Mouse (Mus musculus) liver, embryonic 15.5 days (tissue): ENCODE measurements at regions not wholly inside any gene's neighbourhood (a gene's known extent, or its start where the extent isn't known, plus 50 kb on each side); places are given as distances from the start of the nearest gene placed in this dataset.

Experiments
- ATAC-seq: fragments of 200-750 bp; cut with Nextera tagmentation; 2 replicates; pipeline ENCODE4 v1.8.0; 2017; ENCODE audit warnings: moderate number of reproducible peaks, mild to moderate bottlenecking, moderate library complexity; ENCODE audit not compliant: insufficient read depth
- H3K27ac ChIP-seq: fragments of 300-500 bp; sonication (generic); replicated peaks from 2 replicates; pipeline ENCODE4 v1.5.1; 2015; ENCODE audit warnings: mild to moderate bottlenecking, inconsistent platforms
- H3K27me3 ChIP-seq: fragments of 300-500 bp; sonication (generic); 2 replicates; pipeline ENCODE4 v1.6.1; 2015; ENCODE audit warnings: mild to moderate bottlenecking, inconsistent platforms
- H3K36me3 ChIP-seq: fragments of 300-500 bp; sonication (generic); replicated peaks from 2 replicates; pipeline ENCODE4 v1.6.1; 2015; ENCODE audit warnings: moderate library complexity, mild to moderate bottlenecking, inconsistent platforms
- H3K4me1 ChIP-seq: fragments of 300-500 bp; sonication (generic); replicated peaks from 2 replicates; pipeline ENCODE4 v1.6.1; 2015; ENCODE audit warnings: inconsistent platforms
- H3K4me2 ChIP-seq: fragments of 300-500 bp; sonication (generic); 2 replicates; pipeline ENCODE4 v1.6.1; 2015; ENCODE audit warnings: moderate library complexity, mild to moderate bottlenecking, inconsistent platforms
- H3K4me3 ChIP-seq: fragments of 300-500 bp; sonication (generic); replicated peaks from 2 replicates; pipeline ENCODE4 v1.5.1; 2015; ENCODE audit warnings: mild to moderate bottlenecking, inconsistent platforms
- H3K9ac ChIP-seq: fragments of 300-500 bp; sonication (generic); 2 replicates; pipeline ENCODE4 v1.6.1; 2015; ENCODE audit warnings: moderate library complexity, mild to moderate bottlenecking, inconsistent platforms
- H3K9me3 ChIP-seq: fragments of 300-500 bp; sonication (generic); replicated peaks from 2 replicates; pipeline ENCODE4 v1.6.1; 2016; ENCODE audit warnings: inconsistent platforms
- WGBS: fragments of 180-500 bp; shearing (Covaris S2); methylation state at CpG from one replicate; pipeline ENCODE4 v1.1.7; 2015; ENCODE audit warnings: mixed read lengths; ENCODE audit not compliant: insufficient replicate concordance; 5-methylcytosine and 5-hydroxymethylcytosine counted together

- Histone ChIP-seq H3K4me3 (no peak overlapping the region), H3K4me1 (no peaks in the 10 kb centered on the region), H3K9me3 (no peaks in the 10 kb centered on the region), H3K27ac (no peak overlapping the region), H3K27me3 (no peaks in the 10 kb centered on the region), H3K36me3 (no peaks in the 10 kb centered on the region), H3K4me2 (no peak overlapping the region), H3K9ac (no peak overlapping the region)
- WGBS = 15% methylated on average over 1 of the region's 1 CpGs
- no peak for ATAC-seq
These were observed 78.5 kb downstream of the Cmpk2 start for GRCm38 (mm10) chr12:26547466-26547865.

- H3K36me3 ChIP-seq = no peaks in the 10 kb centered on the region
- H3K27me3 ChIP-seq = no peaks in the 10 kb centered on the region
- H3K4me3 ChIP-seq = no peak overlapping the region
- no peaks in the 10 kb centered on the region for H3K9me3 ChIP-seq
- no peak overlapping the region for H3K9ac ChIP-seq
- no peak overlapping the region for H3K27ac ChIP-seq
- ATAC-seq = no peak
- WGBS = 58% methylated on average over 6 of the region's 6 CpGs
- no peaks in the 10 kb centered on the region for H3K4me1 ChIP-seq
- no peak overlapping the region for H3K4me2 ChIP-seq
These were observed 77.4 kb downstream of the Cmpk2 start for GRCm38 (mm10) chr12:26546361-26546760.

- 64% methylated on average over 1 of the region's 1 CpGs for WGBS
- Histone ChIP-seq H3K27ac (no peak overlapping the region), H3K9ac (no peak overlapping the region), H3K27me3 (no peaks in the 10 kb centered on the region), H3K4me1 (no peaks in the 10 kb centered on the region), H3K4me3 (no peak overlapping the region), H3K4me2 (no peak overlapping the region), H3K36me3 (no peaks in the 10 kb centered on the region), H3K9me3 (no peaks in the 10 kb centered on the region)
- no peak for ATAC-seq
These were observed 74.5 kb downstream of the Cmpk2 start for GRCm38 (mm10) chr12:26543463-26543862.

GRCm38 (mm10) chr12:26542451-26542850, 73.4 kb downstream of the Cmpk2 start:
- no peak for ATAC-seq
- no peaks in the 10 kb centered on the region for H3K36me3 ChIP-seq
- WGBS = 29% methylated on average over 2 of the region's 2 CpGs

GRCm38 (mm10) chr12:26535261-26535890, 66.4 kb downstream of the Cmpk2 start:
- no peak overlapping the region for H3K27ac ChIP-seq
- no peaks in the 10 kb centered on the region for H3K9me3 ChIP-seq
- ATAC-seq = no peak
- no peak overlapping the region for H3K9ac ChIP-seq
- WGBS = 62% methylated on average over 9 of the region's 9 CpGs
- no peaks in the 10 kb centered on the region for H3K4me1 ChIP-seq
- H3K36me3 ChIP-seq = no peaks in the 10 kb centered on the region
- no peak overlapping the region for H3K4me2 ChIP-seq
- H3K4me3 ChIP-seq = no peak overlapping the region
- no peaks in the 10 kb centered on the region for H3K27me3 ChIP-seq

More at GRCm38 (mm10) chr12:26542451-26542850, 73.4 kb downstream of the Cmpk2 start:
- no peaks in the 10 kb centered on the region for H3K27me3 ChIP-seq
- no peak overlapping the region for H3K27ac ChIP-seq
- no peak overlapping the region for H3K9ac ChIP-seq
- no peak overlapping the region for H3K4me2 ChIP-seq
- no peaks in the 10 kb centered on the region for H3K4me1 ChIP-seq
- H3K9me3 ChIP-seq = no peaks in the 10 kb centered on the region
- no peak overlapping the region for H3K4me3 ChIP-seq

GRCm38 (mm10) chr12:26534229-26535105, 65.5 kb downstream of the Cmpk2 start:
- H3K4me3 ChIP-seq = no peak overlapping the region
- ATAC-seq = no peak
- H3K9ac ChIP-seq = no peak overlapping the region
- H3K27me3 ChIP-seq = no peaks in the 10 kb centered on the region
- H3K4me2 ChIP-seq = no peak overlapping the region
- H3K9me3 ChIP-seq = no peaks in the 10 kb centered on the region
- H3K27ac ChIP-seq = no peak overlapping the region
- H3K36me3 ChIP-seq = no peaks in the 10 kb centered on the region
- H3K4me1 ChIP-seq = no peaks in the 10 kb centered on the region
- WGBS = 31% methylated on average over 9 of the region's 9 CpGs

- Histone ChIP-seq H3K36me3 (no peaks in the 10 kb centered on the region), H3K4me3 (no peak overlapping the region), H3K4me2 (no peak overlapping the region), H3K4me1 (no peaks in the 10 kb centered on the region), H3K27me3 (no peaks in the 10 kb centered on the region), H3K9me3 (no peaks in the 10 kb centered on the region), H3K27ac (no peak overlapping the region), H3K9ac (no peak overlapping the region)
- no peak for ATAC-seq
- 45% methylated on average over 9 of the region's 9 CpGs for WGBS
These were observed 64.7 kb downstream of the Cmpk2 start for GRCm38 (mm10) chr12:26533641-26534151.

- Histone ChIP-seq H3K9ac (no peak overlapping the region), H3K4me2 (no peak overlapping the region), H3K36me3 (no peaks in the 10 kb centered on the region), H3K27me3 (no peaks in the 10 kb centered on the region), H3K4me3 (no peak overlapping the region), H3K9me3 (no peaks in the 10 kb centered on the region), H3K4me1 (no peaks in the 10 kb centered on the region), H3K27ac (no peak overlapping the region)
- WGBS = 52% methylated on average over 13 of the region's 13 CpGs
- no peak for ATAC-seq
These were observed 64.0 kb downstream of the Cmpk2 start for GRCm38 (mm10) chr12:26532823-26533640.

GRCm38 (mm10) chr12:26532076-26532475, 63.1 kb downstream of the Cmpk2 start:
- Histone ChIP-seq H3K36me3 (no peaks in the 10 kb centered on the region), H3K27me3 (no peaks in the 10 kb centered on the region), H3K4me1 (no peaks in the 10 kb centered on the region), H3K4me2 (no peak overlapping the region), H3K27ac (no peak overlapping the region), H3K9ac (no peak overlapping the region), H3K9me3 (no peaks in the 10 kb centered on the region), H3K4me3 (no peak overlapping the region)
- ATAC-seq = no peak
- WGBS = 68% methylated on average over 6 of the region's 6 CpGs
